Mouse (Mus musculus): ENCODE results near the gene Col18a1.

- TF ChIP-seq CTCF (conservative IDR thresholded peaks at IDR 0.05; ENCODE audit: low read length) (peak; percentile 63), POU5F1 (IDR thresholded peaks at IDR 0.05; ENCODE audit: borderline replicate concordance, low read length) (no peak), NANOG (IDR thresholded peaks at IDR 0.05; ENCODE audit: borderline replicate concordance, low read length) (no peak)
Measured at GRCm38 (mm10) chr10:77070072-77070471, 96.3 kb downstream of the Col18a1 start.

Data from E14TG2a.4 (cell line).